Mouse (Mus musculus) forelimb bud, embryonic 11.5 days (tissue): ENCODE measurements around the gene Dlg2.

Source experiments
- DNase-seq: peaks from one replicate; pipeline ENCODE4 v3.0.0-alpha.2; 2012; ENCODE audit warnings: low read depth, low spot score

Dlg2 gene

DNA sequence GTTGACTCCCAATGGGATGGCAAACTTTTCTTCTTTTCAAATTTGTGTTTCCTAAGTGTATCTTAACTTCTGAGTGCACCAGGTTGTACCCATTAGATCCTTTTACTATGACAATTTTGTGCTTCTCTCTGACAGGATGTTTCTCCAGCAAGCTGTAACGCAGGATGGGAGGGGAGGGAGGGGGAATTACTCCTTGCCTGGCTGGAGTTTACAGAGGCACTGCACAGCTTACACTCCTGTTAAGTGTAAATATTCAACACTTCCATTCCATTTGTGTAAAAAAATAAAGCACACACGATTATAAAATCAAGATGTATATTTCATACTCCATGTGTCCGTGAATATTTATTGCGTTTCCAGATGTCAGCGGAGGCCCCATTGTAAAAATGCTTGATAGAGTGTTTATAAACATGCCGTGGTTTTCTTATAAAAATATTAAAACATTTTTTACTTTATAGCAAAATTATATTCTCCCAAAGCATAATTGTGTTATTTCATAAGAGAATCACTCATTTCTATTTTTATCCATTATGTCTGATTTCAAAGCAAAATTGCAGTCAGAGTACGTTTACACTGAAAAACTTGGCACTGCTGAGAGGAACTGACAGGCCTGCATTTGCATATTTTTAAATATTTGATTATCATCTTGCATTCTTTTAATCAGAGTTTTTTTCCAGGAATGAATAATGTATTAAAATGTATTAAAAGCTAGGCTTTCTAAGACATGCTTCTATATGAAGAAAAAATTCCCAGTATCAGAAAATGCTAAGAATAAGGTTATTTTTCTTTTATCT, 1972.5 kb downstream of the Dlg2 start:
- no peak for DNase-seq

DNA sequence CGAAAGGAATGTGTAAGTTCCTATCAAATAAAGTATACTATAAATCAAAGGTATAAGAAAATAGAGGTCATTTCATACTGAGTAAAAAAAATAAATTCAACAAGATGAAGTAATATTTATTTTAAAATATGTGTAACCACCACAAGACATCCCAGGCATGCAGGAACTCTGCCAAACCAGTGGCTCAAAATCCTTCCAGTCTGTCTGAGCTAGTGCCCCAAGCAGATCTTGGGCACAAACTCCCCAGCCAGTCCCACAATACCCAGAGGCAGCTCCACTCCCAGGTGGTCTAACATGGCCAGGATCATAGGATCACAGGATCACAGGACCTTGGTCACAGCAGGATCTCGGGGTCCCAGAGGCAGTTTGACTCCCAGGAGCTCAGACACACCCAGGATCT, 1977.7 kb downstream of the Dlg2 start:
- no peak for DNase-seq

GRCm38 (mm10) chr7:92455927-92456326, 1979.5 kb downstream of the Dlg2 start:
- DNase-seq, result no peak

- peak; percentile 31 for DNase-seq
These were observed 1981.3 kb downstream of the Dlg2 start for GRCm38 (mm10) chr7:92457791-92458190.

DNA sequence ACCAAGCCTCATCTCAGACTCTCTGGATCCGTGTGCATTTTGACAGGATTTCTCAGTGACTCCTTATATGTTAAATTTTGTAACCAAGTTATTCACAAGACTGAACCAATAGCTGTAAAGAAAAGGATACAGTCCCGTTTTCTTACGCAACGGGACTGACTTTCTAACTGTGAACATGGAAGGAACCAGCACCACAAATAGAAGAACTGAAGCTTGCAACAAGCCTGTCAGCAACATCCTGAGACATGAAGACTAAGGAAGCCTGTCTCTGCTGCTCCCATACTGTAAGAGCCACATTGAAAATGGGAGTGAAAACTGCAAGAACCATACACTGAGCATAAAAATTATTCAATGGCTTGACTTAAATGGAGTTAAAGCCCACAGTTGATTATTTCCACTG, 1981.8 kb downstream of the Dlg2 start:
- DNase-seq, result no peak

- DNase-seq, result no peak
These were observed 1984.1 kb downstream of the Dlg2 start for GRCm38 (mm10) chr7:92460578-92460977.

DNA sequence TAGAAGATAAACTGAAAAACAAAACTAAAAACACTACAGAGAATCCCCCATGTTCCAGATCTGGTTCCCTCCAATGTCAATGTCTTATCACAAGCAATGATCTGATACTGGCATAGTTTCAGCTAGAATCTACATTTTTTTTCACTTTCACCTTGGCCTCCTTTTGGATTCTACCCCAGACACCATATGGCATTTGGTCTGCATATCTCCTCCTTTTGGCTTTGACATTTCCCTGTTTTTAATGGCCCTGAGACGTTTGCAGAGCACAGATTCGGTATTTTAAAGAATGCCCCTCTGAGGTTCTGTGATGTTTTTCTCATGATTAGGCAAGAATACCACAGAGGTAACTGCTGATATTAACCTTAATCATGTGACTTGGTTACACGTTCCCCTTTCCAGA, 1984.8 kb downstream of the Dlg2 start:
- no peak for DNase-seq

GRCm38 (mm10) chr7:92463080-92463877, 1986.8 kb downstream of the Dlg2 start:
- no peak for DNase-seq

DNA sequence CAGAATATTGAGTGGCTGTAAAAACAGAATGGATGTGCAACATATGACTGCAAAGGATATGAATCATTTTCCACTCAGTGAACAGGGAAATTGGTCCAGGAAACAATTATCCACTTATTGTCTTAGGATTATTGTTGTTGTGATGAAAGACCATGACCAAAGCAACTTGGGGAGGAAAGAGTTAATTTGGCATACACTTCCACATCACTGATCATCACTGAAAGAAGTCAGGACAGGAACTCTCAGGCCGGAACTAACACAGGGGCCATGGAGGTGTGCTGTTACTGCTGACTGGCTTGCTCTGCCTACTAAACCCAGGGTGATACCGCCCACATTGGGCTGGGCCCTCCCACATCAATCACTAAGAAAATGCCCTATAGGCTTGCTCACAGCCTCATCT, 1987.8 kb downstream of the Dlg2 start:
- DNase-seq, result no peak

DNA sequence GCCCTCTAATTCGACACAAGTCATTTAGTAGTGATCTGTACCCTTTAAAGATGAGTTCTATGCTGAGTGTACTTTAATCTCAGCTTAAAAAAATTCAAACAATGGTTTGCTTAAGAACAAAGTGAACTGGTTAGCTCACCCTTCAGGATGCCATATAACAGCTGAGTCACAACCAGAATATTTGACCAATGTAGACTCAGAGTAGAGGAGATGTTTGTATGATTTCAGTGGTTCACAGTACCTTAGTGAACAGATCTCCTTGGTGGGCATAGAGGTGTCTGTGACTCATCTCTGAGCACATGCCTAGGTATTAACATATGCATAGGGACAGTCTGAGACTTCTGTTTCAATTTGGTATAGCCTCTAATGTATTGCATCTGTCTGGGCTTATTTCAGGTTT, 2002.7 kb downstream of the Dlg2 start:
- no peak for DNase-seq

GRCm38 (mm10) chr7:92479748-92480147, 2003.3 kb downstream of the Dlg2 start:
- no peak for DNase-seq

DNA sequence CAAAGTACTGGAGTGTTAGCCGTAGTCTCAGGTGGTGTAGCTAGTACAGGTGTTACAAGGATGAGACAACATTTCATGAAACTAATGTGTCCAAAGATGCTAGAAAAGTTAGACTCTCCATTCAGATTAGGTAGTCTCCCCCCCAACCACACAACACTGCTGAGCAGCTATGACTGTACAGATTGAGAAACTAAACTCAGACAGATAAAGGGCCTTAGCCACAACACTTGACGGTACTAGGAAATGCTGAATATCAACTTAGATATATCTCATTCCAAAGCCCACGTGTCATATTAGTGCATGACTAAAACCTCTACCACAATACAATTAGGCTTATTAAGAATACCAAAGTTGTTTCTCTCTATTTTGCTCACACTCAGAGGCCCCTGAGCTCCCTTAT, 2006.9 kb downstream of the Dlg2 start:
- no peak for DNase-seq

DNA sequence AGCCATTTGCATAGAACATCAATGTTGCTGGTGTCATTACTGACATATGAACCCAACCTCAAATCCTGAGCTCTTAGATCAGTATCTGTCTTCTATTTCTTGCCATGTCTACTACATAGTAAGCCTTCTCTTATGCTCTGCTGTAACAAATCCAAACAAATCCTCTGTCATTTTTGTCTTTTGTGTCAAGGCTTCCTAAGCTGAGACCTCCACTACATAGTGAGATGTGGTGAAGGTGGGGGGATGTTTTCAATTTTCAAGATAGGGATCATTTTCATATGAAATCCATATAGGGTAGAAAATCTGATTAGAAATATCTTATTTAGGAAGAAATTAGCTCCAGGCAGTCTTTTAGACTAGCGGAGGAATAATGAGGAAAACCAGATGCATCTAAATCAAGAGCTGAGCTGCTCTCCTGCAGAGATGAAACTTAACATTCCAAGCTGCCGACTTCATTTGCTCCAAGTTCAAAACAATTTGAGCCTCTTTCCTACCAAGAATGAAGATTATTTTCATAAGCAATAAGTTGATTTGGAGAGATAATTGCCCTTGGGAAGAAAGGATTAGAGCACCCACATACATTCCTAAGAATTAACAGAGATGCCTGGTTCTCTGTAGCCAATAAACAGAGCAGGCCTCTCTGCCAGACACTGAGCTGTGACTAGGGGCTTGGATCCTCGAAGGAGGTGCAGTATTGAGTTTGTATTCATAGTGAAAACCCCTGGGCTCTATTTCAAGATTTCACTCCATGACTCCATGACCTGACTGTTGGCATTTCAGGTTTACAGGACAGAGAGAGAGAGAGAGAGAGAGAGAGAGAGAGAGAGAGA, 2009.6 kb downstream of the Dlg2 start:
- DNase-seq, result no peak

- DNase-seq, result no peak
These were observed 2010.4 kb downstream of the Dlg2 start for GRCm38 (mm10) chr7:92486878-92487277.

DNA sequence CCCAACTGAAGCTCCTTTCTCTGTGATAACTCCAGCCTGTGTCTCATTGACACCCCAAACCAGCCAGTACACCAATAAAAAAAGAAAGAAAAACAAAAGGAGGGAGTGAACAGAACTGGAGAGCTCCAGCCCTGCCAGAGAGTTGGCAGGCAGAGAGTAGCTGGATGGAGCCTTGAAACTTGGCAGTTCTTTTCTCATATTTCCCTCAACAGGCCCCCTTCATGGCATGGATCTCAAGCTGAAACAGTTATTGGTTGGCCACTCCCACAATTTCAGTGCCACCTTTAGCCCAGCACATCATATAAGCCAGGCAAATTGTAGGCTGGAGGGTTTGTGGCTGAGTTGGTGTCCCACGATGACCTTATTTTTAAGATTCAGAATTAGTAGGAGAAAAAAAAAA, 2015.8 kb downstream of the Dlg2 start:
- no peak for DNase-seq

DNA sequence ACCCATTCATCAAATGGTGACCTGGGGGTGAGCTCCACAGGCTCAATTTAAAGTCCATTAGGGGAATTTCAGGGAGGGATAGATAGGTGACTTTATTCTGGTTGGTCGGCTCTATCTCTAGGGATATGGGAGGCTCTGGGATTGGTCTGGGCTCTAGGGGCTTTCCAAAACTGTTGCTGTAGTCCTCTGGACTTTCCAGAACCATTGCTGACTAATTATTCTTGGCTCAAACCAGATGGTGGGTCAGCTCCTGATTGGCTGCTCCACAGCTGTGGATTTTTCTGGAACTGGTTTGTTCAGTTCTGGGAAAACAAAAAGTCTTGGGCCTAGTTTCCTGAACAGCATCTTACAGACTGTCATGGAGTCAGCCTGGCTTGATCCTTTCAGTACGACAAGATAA, 2017.0 kb downstream of the Dlg2 start:
- DNase-seq, result no peak
